Mouse (Mus musculus) heart, adult 10 weeks (tissue): ENCODE measurements around the gene Il12rb2. TPM values are rescaled to one million over a fixed set of nuclear protein-coding genes. Genes with fewer than 3 reads are reported as not detected.

Experiments
- polyA plus RNA-seq: library from polyadenylated mRNA; stranded (reverse); fragments of 350-450 nt; fragmentation: Illumina TruSeq; extraction: RNeasy Lipid Tissue Mini Kit (QIAGEN cat#74804); gene quantifications from one replicate; pipeline ENCODE4 v1.2.3, GENCODE M21; 2014; ENCODE audit warnings: low read depth, low replicate concordance

Il12rb2 gene
- polyA plus RNA-seq = not detected

DNA sequence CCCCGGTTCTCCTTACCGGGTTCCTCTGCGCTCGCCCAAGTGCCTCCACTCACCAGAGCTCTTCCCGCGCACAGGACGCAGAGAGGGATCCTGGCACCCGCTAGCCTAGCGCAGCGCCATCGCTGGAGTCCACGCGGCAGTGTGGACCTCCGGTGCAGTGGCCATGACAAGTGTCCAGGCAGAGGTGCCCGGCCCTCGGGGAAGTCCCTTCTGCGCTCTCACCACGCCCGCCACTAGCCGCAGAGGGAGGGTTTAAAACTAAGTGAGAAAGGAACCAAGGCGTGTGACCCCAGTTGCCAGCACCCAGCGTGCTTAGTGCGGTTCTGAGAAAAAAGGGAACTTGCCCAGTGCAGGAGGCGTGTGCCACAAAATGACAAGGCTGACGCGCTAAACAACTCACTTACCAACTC, at the start of gene Il12rb2:
Gene Il12rb2 (minus strand): TSS at position 207 of the 410 bp plus-strand sequence.

Other genes starting within 250 kb of the Il12rb2 start
- 261 TPM for gene Serbp1, start 138.0 kb downstream of the Il12rb2 start, polyA plus RNA-seq
- not detected for gene Il23r, start 115.7 kb upstream of the Il12rb2 start, polyA plus RNA-seq
- gene Tacstd2, start 159.6 kb upstream of the Il12rb2 start, polyA plus RNA-seq = not detected